Mouse (Mus musculus) small intestine, adult 2 months (tissue): Measurements from ENCODE around the gene Nfam1.

Source experiments
- CTCF ChIP-seq: fragments of 200-500 bp; IDR thresholded peaks from 2 replicates; pipeline ENCODE4 v1.5.1; 2012; ENCODE audit warnings: low read depth, mild to moderate bottlenecking, control low read depth, inconsistent platforms, low read length, moderate library complexity, mixed read lengths; ENCODE audit not compliant: insufficient replicate concordance, insufficient read length; ENCODE audit errors: extremely low read depth
- POLR2A ChIP-seq: fragments of 200-500 bp; IDR thresholded peaks from 2 replicates; pipeline ENCODE4 v1.6.1; 2012; ENCODE audit warnings: low read depth, mild to moderate bottlenecking, control low read depth, inconsistent platforms, low read length, moderate library complexity

- no peak for TF ChIP-seq CTCF
- no peak for TF ChIP-seq POLR2A
These were observed 13.6 kb upstream of the Nfam1 start for GRCm38 (mm10) chr15:83046730-83047129.
